Mouse (Mus musculus): Measurements from ENCODE around the gene Spaar.
A peak's percentile ranks its signal among the peaks of the same experiment; 100 is the strongest.
"Not testable (repeated sequence)": the region's sequence is repeated elsewhere in the genome, so short reads cannot be mapped to it uniquely, and the experiment has no call there.

The Spaar gene

GRCm38 (mm10) chr4:43728576-43728954 lies 1.3 kb upstream of the Spaar start:
- no peak for DNase-seq (ENCODE audit: low read depth, low spot score)

GRCm38 (mm10) chr4:43729126-43729525 lies 708 bp upstream of the Spaar start:
- DNase-seq (ENCODE audit: low read depth, low spot score), result no peak

GRCm38 (mm10) chr4:43730750-43731297 lies 990 bp downstream of the Spaar start:
- no peak for DNase-seq (ENCODE audit: low read depth, low spot score)

GRCm38 (mm10) chr4:43732171-43732570 lies 2.3 kb downstream of the Spaar start:
- no peak for DNase-seq (ENCODE audit: low read depth, low spot score)

- DNase-seq (ENCODE audit: low read depth, low spot score), result no peak
Measured at GRCm38 (mm10) chr4:43733186-43733585, 3.4 kb downstream of the Spaar start.

- no peak for DNase-seq (ENCODE audit: low read depth, low spot score)
Measured at GRCm38 (mm10) chr4:43737144-43737543, 7.3 kb downstream of the Spaar start.

GRCm38 (mm10) chr4:43738989-43739674 lies 9.3 kb downstream of the Spaar start:
- no peak for DNase-seq (ENCODE audit: low read depth, low spot score)

- DNase-seq (ENCODE audit: low read depth, low spot score), result no peak
Measured at GRCm38 (mm10) chr4:43741526-43741925, 11.7 kb downstream of the Spaar start.

- DNase-seq (ENCODE audit: low read depth, low spot score), result no peak
Measured at GRCm38 (mm10) chr4:43742637-43743036, 12.8 kb downstream of the Spaar start.

GRCm38 (mm10) chr4:43743099-43743498 lies 13.3 kb downstream of the Spaar start:
- no peak for DNase-seq (ENCODE audit: low read depth, low spot score)

- DNase-seq (ENCODE audit: low read depth, low spot score), result peak; percentile 54
Measured at GRCm38 (mm10) chr4:43745187-43745586, 15.4 kb downstream of the Spaar start.

- DNase-seq (ENCODE audit: low read depth, low spot score), result peak; percentile 47
Measured at GRCm38 (mm10) chr4:43757213-43757612, 27.4 kb downstream of the Spaar start.

GRCm38 (mm10) chr4:43759571-43760418 lies 30.0 kb downstream of the Spaar start:
- DNase-seq (ENCODE audit: low read depth, low spot score), result peak; percentile 4

- DNase-seq (ENCODE audit: low read depth, low spot score), result peak; percentile 28
Measured at GRCm38 (mm10) chr4:43760460-43760859, 30.6 kb downstream of the Spaar start.

- no peak for DNase-seq (ENCODE audit: low read depth, low spot score)
Measured at GRCm38 (mm10) chr4:43761336-43761735, 31.5 kb downstream of the Spaar start.

GRCm38 (mm10) chr4:43763410-43763809 lies 33.6 kb downstream of the Spaar start:
- DNase-seq (ENCODE audit: low read depth, low spot score), result peak; percentile 72

GRCm38 (mm10) chr4:43768341-43768740 lies 38.5 kb downstream of the Spaar start:
- DNase-seq (ENCODE audit: low read depth, low spot score), result no peak

GRCm38 (mm10) chr4:43769374-43769773 lies 39.5 kb downstream of the Spaar start:
- DNase-seq (ENCODE audit: low read depth, low spot score), result no peak

- DNase-seq (ENCODE audit: low read depth, low spot score), result no peak
Measured at GRCm38 (mm10) chr4:43770909-43771308, 41.1 kb downstream of the Spaar start, which contains the start of gene Olfr159. Gene Olfr159 (minus strand): TSS chr4:43771009.

GRCm38 (mm10) chr4:43771626-43772025 lies 41.8 kb downstream of the Spaar start:
- DNase-seq (ENCODE audit: low read depth, low spot score), result no peak

- DNase-seq (ENCODE audit: low read depth, low spot score), result no peak
Measured at GRCm38 (mm10) chr4:43772304-43772703, 42.5 kb downstream of the Spaar start.

- DNase-seq (ENCODE audit: low read depth, low spot score), result no peak
Measured at GRCm38 (mm10) chr4:43795296-43795695, 65.5 kb downstream of the Spaar start.

GRCm38 (mm10) chr4:43795844-43796243 lies 66.0 kb downstream of the Spaar start:
- not testable (repeated sequence) for DNase-seq (ENCODE audit: low read depth, low spot score)
